ENCODE assay signal across 16 mouse cellular contexts in genomic region chr5:120386361-120386760, GRCm38 (mm10). TPM values are rescaled to one million over a fixed set of nuclear protein-coding genes. Genes with fewer than 3 reads are reported as not detected.
DNase-seq lines count a peak whose midpoint lies in the region.
"Had no signal": no experiment of that assay in that cellular context is flagged by ENCODE, and none has a peak within 500 bp of the region (broad histone marks: within the 10 kb centered on the region; RNA-seq: fewer than 3 reads in every experiment).

No protein-coding gene starts in this region.

- DNase-seq in cerebellum, postnatal 14 days, result peak; percentile 76 to 81
- no peak for DNase-seq in cerebellum, adult 18-20 months
- DNase-seq in layer of hippocampus, adult 9-11 months, result peak; percentile 17
- no peak for DNase-seq in layer of hippocampus, postnatal 25 days (ENCODE audit: extremely low spot score in 1 of 2, low spot score in 1 of 2)
- peak; percentile 12 for DNase-seq in right cerebral cortex, adult 18-20 months
- DNase-seq in right cerebral cortex, postnatal 36 days (ENCODE audit: low spot score in 2 of 2), result no peak
- DNase-seq in layer of hippocampus, postnatal 14 days (ENCODE audit: low spot score in 2 of 2), result peak; percentile 12 to 13
- no peak for DNase-seq in urinary bladder, postnatal 10 days (ENCODE audit: low spot score)
- DNase-seq: adrenal gland, postnatal 10 days; cerebellum, adult 11-12 months; gastrocnemius, postnatal 14 days; heart, adult 2 months; heart, postnatal 14 days had no signal

RNA-seq across cellular contexts. Expression of gene Lhx5, which starts 45.1 kb away (rescaled TPM):
- total RNA-seq in layer of hippocampus, postnatal 25 days (2021), result not detected
- total RNA-seq in layer of hippocampus, postnatal 14 days (2021), result under 1 TPM; 0.32 to 0.41 TPM
- total RNA-seq: adrenal gland, postnatal 10 days; adrenal gland, postnatal 4 days; gastrocnemius, postnatal 14 days; heart, adult 2 months; heart, postnatal 14 days; hematopoietic stem cell, adult 5-6 weeks; MEL had no signal

Comparison
In these comparisons a context has a peak if more than half of its experiments do, and no peak if none do; other contexts are left out.
1. DNase-seq: peak in cerebellum, postnatal 14 days (2 of 2), layer of hippocampus, adult 9-11 months (single experiment), right cerebral cortex, adult 18-20 months (single experiment) and layer of hippocampus, postnatal 14 days (2 of 2); none in cerebellum, adult 18-20 months (0 of 2), layer of hippocampus, postnatal 25 days (0 of 2), right cerebral cortex, postnatal 36 days (0 of 2) and urinary bladder, postnatal 10 days (single experiment).